Mouse (Mus musculus) lung, adult 2 months (tissue): Measurements from ENCODE around the gene Fkbp3.

Experiments
- CTCF ChIP-seq: fragments of 200-500 bp; IDR thresholded peaks from 2 replicates; pipeline ENCODE4 v1.5.1; 2011; ENCODE audit warnings: mild to moderate bottlenecking, low read length, control low read depth; ENCODE audit not compliant: insufficient read depth
- POLR2A ChIP-seq: fragments of 200-500 bp; IDR thresholded peaks from 2 replicates; pipeline ENCODE4 v1.6.1; 2011; ENCODE audit warnings: low read depth, mild to moderate bottlenecking, control low read depth, low read length, borderline replicate concordance; ENCODE audit errors: extremely low read depth

- no peak for TF ChIP-seq POLR2A
- TF ChIP-seq CTCF = no peak
Observed at GRCm38 (mm10) chr12:65074651-65075050, 844 bp upstream of the Fkbp3 start.
